Mouse (Mus musculus) hindbrain, embryonic 12.5 days (tissue): ENCODE measurements around the gene Ins2. TPM values are rescaled to one million over a fixed set of nuclear protein-coding genes. Genes with fewer than 3 reads are reported as not detected.

Experiments
- ATAC-seq: fragments of 200-750 bp; cut with Nextera tagmentation; 2 replicates; pipeline ENCODE4 v1.8.0; 2017; ENCODE audit warnings: moderate TSS enrichment; ENCODE audit not compliant: low FRiP score
- H3K27ac ChIP-seq: fragments of 300-500 bp; sonication (generic); 2 replicates; pipeline ENCODE4 v1.5.1; 2016; ENCODE audit warnings: mild to moderate bottlenecking
- H3K27me3 ChIP-seq: fragments of 300-500 bp; sonication (generic); 2 replicates; pipeline ENCODE4 v1.6.1; 2016; ENCODE audit warnings: mild to moderate bottlenecking
- H3K36me3 ChIP-seq: fragments of 300-500 bp; sonication (generic); 2 replicates; pipeline ENCODE4 v1.6.1; 2016; ENCODE audit warnings: mild to moderate bottlenecking
- H3K4me1 ChIP-seq: fragments of 300-500 bp; sonication (generic); 2 replicates; pipeline ENCODE4 v1.6.1; 2016
- H3K4me2 ChIP-seq: fragments of 300-500 bp; sonication (generic); replicated peaks from 2 replicates; pipeline ENCODE4 v1.6.1; 2016; ENCODE audit warnings: mild to moderate bottlenecking
- H3K4me3 ChIP-seq: fragments of 300-500 bp; sonication (generic); 2 replicates; pipeline ENCODE4 v1.5.1; 2016; ENCODE audit warnings: mild to moderate bottlenecking
- H3K9ac ChIP-seq: fragments of 300-500 bp; sonication (generic); 2 replicates; pipeline ENCODE4 v1.6.1; 2016; ENCODE audit warnings: mild to moderate bottlenecking, moderate library complexity
- H3K9me3 ChIP-seq: fragments of 300-500 bp; sonication (generic); replicated peaks from 2 replicates; pipeline ENCODE4 v1.6.1; 2016; ENCODE audit warnings: mild to moderate bottlenecking
- WGBS: fragments of 180-500 bp; shearing (Covaris S2); methylation state at CpG from one replicate; pipeline ENCODE4 v1.1.7; 2016; 5-methylcytosine and 5-hydroxymethylcytosine counted together
- microRNA counts: library from miRNA; unstranded; fragments of <30 nt; microRNA quantifications from one replicate; lab custom pipeline; 2017
- microRNA-seq: library from miRNA; unstranded; fragments of <30 nt; microRNA quantifications from one replicate; pipeline ENCODE4, GENCODE M21; 2017
- polyA plus RNA-seq: library from polyadenylated mRNA; unstranded; fragments of >200 nt; fragmentation: Nextera tagmentation; extraction: Ambion mirVana; gene quantifications from 2 replicates; pipeline ENCODE4 v1.2.1, GENCODE M21; 2016

The Ins2 gene
- polyA plus RNA-seq, 1 experiment from 2014 or later: not detected

DNA sequence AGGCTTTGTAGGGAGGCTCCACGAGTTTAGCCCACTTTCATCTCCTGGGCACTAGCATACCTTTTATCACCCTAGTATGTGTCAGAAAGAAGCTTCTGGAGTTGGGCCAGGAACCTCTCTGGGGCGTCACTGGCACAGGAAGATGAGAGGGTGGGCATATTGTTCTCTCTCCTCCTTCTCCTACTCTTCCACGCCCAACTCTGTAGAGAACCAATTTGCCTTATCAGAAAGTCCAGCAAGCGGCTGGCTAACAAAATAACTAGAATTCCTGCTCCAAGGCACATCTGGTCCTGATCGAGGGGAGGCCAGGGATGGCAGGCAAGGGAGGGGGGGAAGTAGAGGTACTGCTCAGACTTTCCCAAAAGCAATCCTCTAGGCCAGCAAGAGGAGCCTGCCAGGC is 98.1 kb downstream of the Ins2 start:
- Histone ChIP-seq H3K27me3 (no peaks in the 10 kb centered on the region), H3K9ac (no peak overlapping the region), H3K9me3 (no peaks in the 10 kb centered on the region), H3K4me2 (no peak overlapping the region), H3K36me3 (no peaks in the 10 kb centered on the region), H3K4me3 (no peak overlapping the region), H3K27ac (no peak overlapping the region), H3K4me1 (0 out of 2 replicates have a peak, but pooled peaks cover 2% of the 10 kb centered on the region)
- 36% methylated on average over 4 of the region's 5 CpGs for WGBS
- no peak for ATAC-seq

DNA sequence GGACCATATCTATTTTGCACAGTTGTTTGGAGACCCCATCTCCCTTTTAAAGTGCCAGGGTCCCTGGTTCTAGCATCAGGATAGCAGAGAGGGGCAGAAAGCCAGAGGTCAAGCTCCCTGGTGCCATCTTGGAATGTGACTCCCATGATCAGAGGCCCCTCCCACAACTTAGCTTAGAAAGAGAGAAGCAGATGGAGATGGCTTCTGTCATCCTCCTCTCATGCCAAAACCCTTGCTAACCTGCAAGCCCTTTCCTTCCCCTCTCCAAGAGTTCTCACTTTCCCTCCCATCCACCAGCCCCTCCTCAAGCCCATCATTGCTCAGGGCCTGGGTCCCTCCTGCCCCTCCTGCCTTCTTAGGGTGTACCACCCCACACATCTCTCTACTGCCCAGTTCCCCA is 107.0 kb downstream of the Ins2 start:
- Histone ChIP-seq H3K9ac (no peak overlapping the region), H3K27ac (no peak overlapping the region), H3K4me3 (no peak overlapping the region), H3K9me3 (no peaks in the 10 kb centered on the region), H3K4me1 (peaks cover 8% of the 10 kb centered on the region), H3K4me2 (no peak overlapping the region), H3K27me3 (no peaks in the 10 kb centered on the region), H3K36me3 (no peaks in the 10 kb centered on the region)
- no peak for ATAC-seq

DNA sequence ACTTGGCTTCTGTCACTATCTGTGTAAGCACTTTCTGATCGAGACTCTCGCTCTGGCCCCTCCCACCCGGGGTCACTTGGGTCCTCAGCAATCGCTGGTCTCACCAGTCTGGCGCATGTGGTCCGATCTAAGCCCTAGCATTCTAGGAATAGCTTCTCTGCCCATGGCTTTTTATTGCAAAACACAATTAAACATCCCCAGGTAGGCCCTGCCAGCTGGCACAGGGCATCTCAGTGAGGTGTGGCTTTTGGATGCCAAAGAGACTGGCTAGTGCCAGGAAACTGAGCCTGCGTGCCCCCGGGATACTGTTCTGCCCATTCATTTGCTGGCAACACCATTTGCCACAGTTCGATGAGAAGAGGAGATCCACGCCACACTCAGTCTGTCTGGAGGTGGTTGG is 112.5 kb downstream of the Ins2 start:
- no peaks in the 10 kb centered on the region for H3K4me1 ChIP-seq
- no peaks in the 10 kb centered on the region for H3K27me3 ChIP-seq
- no peak overlapping the region for H3K4me3 ChIP-seq
- H3K36me3 ChIP-seq: no peaks in the 10 kb centered on the region
- WGBS: 90% methylated on average over 10 of the region's 10 CpGs
- no peak overlapping the region for H3K27ac ChIP-seq
- no peaks in the 10 kb centered on the region for H3K9me3 ChIP-seq
- no peak overlapping the region for H3K4me2 ChIP-seq
- no peak for ATAC-seq
- H3K9ac ChIP-seq: no peak overlapping the region

DNA sequence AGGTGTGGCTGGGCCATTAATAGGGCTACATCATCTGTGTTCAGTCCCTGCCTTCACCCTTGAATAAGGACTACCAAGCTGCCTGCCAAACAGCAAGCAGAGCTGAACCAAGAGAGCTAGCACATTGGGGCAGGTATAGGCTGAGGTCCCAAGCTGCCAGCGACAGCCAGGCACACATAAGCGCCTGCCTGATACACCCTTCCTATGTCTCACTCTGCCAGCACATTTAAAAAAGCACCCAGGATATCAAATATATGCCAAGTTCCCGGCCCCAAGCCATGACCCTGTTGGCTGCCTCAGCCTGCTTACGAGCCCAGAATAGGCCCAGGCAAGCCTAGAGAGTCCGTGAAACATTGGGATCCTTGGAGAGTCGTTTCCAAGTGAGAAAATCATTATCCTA is 113.4 kb downstream of the Ins2 start:
- no peak overlapping the region for H3K4me2 ChIP-seq
- H3K36me3 ChIP-seq: no peaks in the 10 kb centered on the region
- no peaks in the 10 kb centered on the region for H3K9me3 ChIP-seq
- ATAC-seq: no peak
- WGBS: 83% methylated on average over 6 of the region's 6 CpGs
- H3K27ac ChIP-seq: no peak overlapping the region
- no peaks in the 10 kb centered on the region for H3K4me1 ChIP-seq
- H3K27me3 ChIP-seq: no peaks in the 10 kb centered on the region
- no peak overlapping the region for H3K9ac ChIP-seq
- no peak overlapping the region for H3K4me3 ChIP-seq

MicroRNAs encoded within 50 kb of the gene (microRNA counts, 519-probe panel; counts per million panel counts)
- 470 counts per million, percentile 58 among the panel's probes with 10 or more counts for microRNA mmu-miR-483 (lab: Ali Mortazavi, UCI)

Small RNA genes lying within 50 kb of the gene (microRNA-seq; reads per million reads assigned to microRNA genes)
- gene Mir483: 923 reads per million, percentile 74 among the genes with 10 or more reads in this experiment

Other genes starting within 250 kb of the Ins2 start
- 1.8 and 5.8 TPM in 2 replicates for gene Tnnt3, start 244.5 kb downstream of the Ins2 start, polyA plus RNA-seq
- gene Mrpl23, start 210.7 kb downstream of the Ins2 start, polyA plus RNA-seq: 8.4 and 13.4 TPM in 2 replicates
- gene Igf2, start 76.6 kb downstream of the Ins2 start, polyA plus RNA-seq: 323 and 363 TPM in 2 replicates
- gene Gm49394, start 73.4 kb downstream of the Ins2 start, polyA plus RNA-seq: not detected in 2 replicates
- 14.9 and 15.1 TPM in 2 replicates for gene Th, start 187.7 kb upstream of the Ins2 start, polyA plus RNA-seq
- gene Ascl2, start 225.9 kb upstream of the Ins2 start, polyA plus RNA-seq: 0.41 and 0.56 TPM in 2 replicates